14 mouse cellular contexts compared by ENCODE assay signal in genomic region chr2:98379211-98379610, GRCm38 (mm10).
DNase-seq lines count a peak whose midpoint lies in the region.
"Had no signal": no experiment of that assay in that cellular context is flagged by ENCODE, and none has a peak within 500 bp of the region (broad histone marks: within the 10 kb centered on the region; RNA-seq: fewer than 3 reads in every experiment).

No protein-coding gene starts in this region.

- peak; percentile 73 to 78 for DNase-seq in cerebellum, postnatal 14 days
- no peak for DNase-seq in cerebellum, adult 11 months
- peak; percentile 79 for DNase-seq in heart, adult 11 months
- no peak for DNase-seq in heart, adult 8-10 months (ENCODE audit: low spot score)
- peak; percentile 29 to 57 for DNase-seq in layer of hippocampus, postnatal 10 days (ENCODE audit: low spot score in 2 of 2)
- no peak for DNase-seq in layer of hippocampus, adult 11-12 months (ENCODE audit: low spot score)
- peak; percentile 8 for DNase-seq in right cerebral cortex, postnatal 4 days
- no peak for DNase-seq in right cerebral cortex, postnatal 10 days (ENCODE audit: low spot score in 2 of 2)
- DNase-seq: adrenal gland, postnatal 10 days; adrenal gland, postnatal 36 days; B cell, adult 2 months; cerebellum, adult 8-10 months; gastrocnemius, postnatal 25 days; heart, adult 2 months had no signal

Comparison
In these comparisons a context has a peak if more than half of its experiments do, and no peak if none do; other contexts are left out.
1. DNase-seq: peak in cerebellum, postnatal 14 days (2 of 2), heart, adult 11 months (single experiment), layer of hippocampus, postnatal 10 days (2 of 2) and right cerebral cortex, postnatal 4 days (single experiment); none in cerebellum, adult 11 months (single experiment), heart, adult 8-10 months (single experiment), layer of hippocampus, adult 11-12 months (single experiment) and right cerebral cortex, postnatal 10 days (0 of 2).